Mouse (Mus musculus) hindbrain, embryonic 12.5 days (tissue): ENCODE data around the gene Tmem72. TPM values are rescaled to one million over a fixed set of nuclear protein-coding genes. Genes with fewer than 3 reads are reported as not detected.

ENCODE experiments used
- ATAC-seq: fragments of 200-750 bp; cut with Nextera tagmentation; 2 replicates; pipeline ENCODE4 v1.8.0; 2017; ENCODE audit warnings: moderate TSS enrichment; ENCODE audit not compliant: low FRiP score
- H3K27ac ChIP-seq: fragments of 300-500 bp; sonication (generic); 2 replicates; pipeline ENCODE4 v1.5.1; 2016; ENCODE audit warnings: mild to moderate bottlenecking
- H3K27me3 ChIP-seq: fragments of 300-500 bp; sonication (generic); 2 replicates; pipeline ENCODE4 v1.6.1; 2016; ENCODE audit warnings: mild to moderate bottlenecking
- H3K36me3 ChIP-seq: fragments of 300-500 bp; sonication (generic); 2 replicates; pipeline ENCODE4 v1.6.1; 2016; ENCODE audit warnings: mild to moderate bottlenecking
- H3K4me1 ChIP-seq: fragments of 300-500 bp; sonication (generic); 2 replicates; pipeline ENCODE4 v1.6.1; 2016
- H3K4me2 ChIP-seq: fragments of 300-500 bp; sonication (generic); replicated peaks from 2 replicates; pipeline ENCODE4 v1.6.1; 2016; ENCODE audit warnings: mild to moderate bottlenecking
- H3K4me3 ChIP-seq: fragments of 300-500 bp; sonication (generic); 2 replicates; pipeline ENCODE4 v1.5.1; 2016; ENCODE audit warnings: mild to moderate bottlenecking
- H3K9ac ChIP-seq: fragments of 300-500 bp; sonication (generic); 2 replicates; pipeline ENCODE4 v1.6.1; 2016; ENCODE audit warnings: mild to moderate bottlenecking, moderate library complexity
- H3K9me3 ChIP-seq: fragments of 300-500 bp; sonication (generic); replicated peaks from 2 replicates; pipeline ENCODE4 v1.6.1; 2016; ENCODE audit warnings: mild to moderate bottlenecking
- WGBS: fragments of 180-500 bp; shearing (Covaris S2); methylation state at CpG from one replicate; pipeline ENCODE4 v1.1.7; 2016; 5-methylcytosine and 5-hydroxymethylcytosine counted together
- polyA plus RNA-seq: library from polyadenylated mRNA; unstranded; fragments of >200 nt; fragmentation: Nextera tagmentation; extraction: Ambion mirVana; gene quantifications from 2 replicates; pipeline ENCODE4 v1.2.1, GENCODE M21; 2016

Tmem72 gene
- polyA plus RNA-seq, 1 experiment from 2014 or later = 0.10 TPM

DNA sequence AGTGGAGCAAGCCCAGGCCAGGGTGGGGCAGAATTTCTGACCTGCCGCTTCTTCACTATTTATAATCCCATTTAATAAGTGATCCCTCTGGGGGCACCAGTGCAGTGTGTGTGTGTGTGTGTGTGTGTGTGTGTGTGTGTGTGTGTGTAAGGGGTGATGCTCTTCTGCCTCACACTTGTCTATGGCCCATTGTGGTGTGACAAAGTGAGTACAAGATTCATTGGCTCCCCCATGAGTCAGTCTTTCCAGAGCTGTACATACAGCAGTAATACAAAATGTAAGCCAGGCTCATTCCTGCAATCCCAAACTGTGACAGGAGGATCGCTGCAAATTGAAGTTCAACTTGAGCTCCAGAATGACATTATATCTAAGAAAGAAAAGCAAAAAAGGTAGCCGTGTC is 51.9 kb downstream of the Tmem72 start:
- H3K4me2 ChIP-seq = no peak overlapping the region
- no peaks in the 10 kb centered on the region for H3K27me3 ChIP-seq
- H3K4me3 ChIP-seq = no peak overlapping the region
- no peak overlapping the region for H3K27ac ChIP-seq
- WGBS = 77% methylated on average over 3 of the region's 3 CpGs
- H3K9ac ChIP-seq = no peak overlapping the region
- H3K9me3 ChIP-seq = no peaks in the 10 kb centered on the region
- H3K36me3 ChIP-seq = no peaks in the 10 kb centered on the region
- H3K4me1 ChIP-seq = peaks cover 40% of the 10 kb centered on the region
- ATAC-seq = no peak

DNA sequence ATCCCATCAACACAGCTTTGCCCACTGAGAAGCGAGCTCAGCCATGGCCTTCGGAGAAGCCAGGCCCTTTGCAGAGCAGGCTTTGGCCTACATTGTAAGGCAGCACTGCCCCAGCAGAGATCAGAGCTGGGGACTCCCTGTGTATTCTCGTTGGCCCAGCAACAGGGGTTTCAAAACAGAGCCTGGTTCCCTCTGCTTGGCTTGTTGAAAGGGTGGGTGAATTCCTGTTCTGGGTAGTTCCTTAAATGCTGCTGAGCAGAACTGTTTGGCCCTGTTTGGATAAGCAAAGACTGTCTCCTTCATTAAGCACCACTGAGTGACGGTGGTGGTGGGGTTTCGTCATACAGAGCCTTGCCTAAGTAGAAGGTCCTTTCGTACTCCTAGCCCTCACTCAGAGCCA is 52.7 kb downstream of the Tmem72 start:
- H3K4me1 ChIP-seq = peaks cover 32% of the 10 kb centered on the region
- H3K27me3 ChIP-seq = no peaks in the 10 kb centered on the region
- H3K9me3 ChIP-seq = no peaks in the 10 kb centered on the region
- ATAC-seq = no peak
- peaks cover 5% of the 10 kb centered on the region for H3K36me3 ChIP-seq
- H3K9ac ChIP-seq = no peak overlapping the region
- H3K27ac ChIP-seq = no peak overlapping the region
- 72% methylated on average over 6 of the region's 6 CpGs for WGBS
- no peak overlapping the region for H3K4me3 ChIP-seq
- H3K4me2 ChIP-seq = no peak overlapping the region

DNA sequence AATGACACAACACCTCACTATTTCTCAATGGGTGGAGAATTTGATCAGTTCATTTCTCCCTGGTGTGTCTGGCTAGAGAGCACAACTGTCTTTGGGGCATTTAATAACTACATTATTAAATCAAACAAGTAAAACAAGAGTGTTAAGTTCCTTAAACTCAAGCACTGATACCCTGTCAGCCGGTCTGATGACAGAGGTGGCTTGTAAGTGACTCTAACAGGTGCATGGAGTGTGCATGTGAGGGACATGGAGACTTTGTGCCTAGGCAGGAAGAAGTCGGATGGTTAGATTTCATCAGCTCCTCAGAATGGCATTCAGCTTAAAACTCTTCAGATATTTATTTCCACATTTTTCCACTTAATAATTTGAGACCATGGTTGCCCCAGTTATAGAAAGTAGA is 53.3 kb downstream of the Tmem72 start:
- H3K36me3 ChIP-seq = peaks cover 10% of the 10 kb centered on the region
- 87% methylated on average over 2 of the region's 2 CpGs for WGBS
- no peak overlapping the region for H3K4me3 ChIP-seq
- H3K9ac ChIP-seq = no peak overlapping the region
- no peak overlapping the region for H3K27ac ChIP-seq
- H3K4me1 ChIP-seq = peaks cover 27% of the 10 kb centered on the region
- H3K9me3 ChIP-seq = no peaks in the 10 kb centered on the region
- H3K27me3 ChIP-seq = no peaks in the 10 kb centered on the region
- no peak for ATAC-seq
- no peak overlapping the region for H3K4me2 ChIP-seq

DNA sequence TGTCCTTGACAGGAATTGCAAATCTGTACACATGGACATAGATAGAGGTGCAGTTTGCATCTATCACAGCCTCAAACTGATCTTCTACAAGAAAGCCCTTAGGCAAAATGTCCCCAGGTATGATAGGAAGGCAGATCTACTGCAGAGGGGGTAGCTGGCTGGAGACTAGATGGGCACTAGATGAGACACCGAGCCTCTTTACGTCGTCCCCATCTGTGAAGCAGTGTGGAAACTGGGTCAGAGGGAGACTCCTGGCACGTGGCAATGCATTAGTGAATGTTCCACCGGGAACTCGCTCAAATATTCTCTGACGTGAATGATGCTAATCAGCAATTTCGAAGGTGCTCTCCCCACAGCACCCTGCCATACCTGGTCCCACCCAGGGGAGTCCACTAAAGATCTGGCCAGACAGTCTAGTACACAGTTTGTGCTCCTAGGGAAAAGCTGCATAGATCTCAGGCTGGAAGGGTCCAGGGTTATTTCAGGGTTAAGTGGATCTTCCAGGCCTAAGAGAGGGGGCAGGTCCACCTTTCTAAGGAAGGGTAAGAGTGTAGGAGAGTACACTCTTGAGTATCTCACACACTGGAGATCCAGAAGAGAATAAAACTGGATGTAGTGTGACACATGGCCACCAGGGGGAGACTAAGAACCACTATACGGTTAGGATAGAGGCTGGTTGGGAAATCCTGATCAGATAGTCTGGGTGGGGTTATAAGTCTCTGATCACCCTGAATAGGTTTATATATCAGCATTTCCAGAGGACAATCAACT is 62.8 kb downstream of the Tmem72 start:
- no peaks in the 10 kb centered on the region for H3K27me3 ChIP-seq
- H3K4me3 ChIP-seq = no peak overlapping the region
- peaks cover 8% of the 10 kb centered on the region for H3K4me1 ChIP-seq
- ATAC-seq = peak; percentile 51; the same call in 1 of the 2 replicates
- H3K27ac ChIP-seq = no peak overlapping the region
- no peak overlapping the region for H3K9ac ChIP-seq
- 64% methylated on average over 9 of the region's 9 CpGs for WGBS
- H3K4me2 ChIP-seq = no peak overlapping the region
- H3K36me3 ChIP-seq = peaks cover 16% of the 10 kb centered on the region
- H3K9me3 ChIP-seq = no peaks in the 10 kb centered on the region

DNA sequence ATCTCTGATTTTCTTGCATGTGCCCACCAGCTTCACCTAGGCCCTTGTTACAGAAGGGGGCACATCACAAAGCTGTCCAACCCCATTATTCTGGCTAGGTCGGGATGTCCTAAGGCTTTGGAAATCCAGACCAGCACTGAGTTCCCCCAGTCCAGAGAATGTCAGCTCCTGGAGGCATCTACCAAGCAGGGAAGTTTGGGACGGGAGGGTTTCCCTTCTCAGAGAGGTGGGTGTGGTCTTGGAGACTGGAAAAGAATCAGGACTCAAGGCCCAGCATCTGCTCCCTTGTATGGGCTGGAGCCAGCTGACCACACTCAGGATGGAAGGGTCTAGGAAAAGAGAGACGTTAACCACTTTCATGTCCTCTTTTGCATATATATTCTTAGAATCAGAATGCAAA is 63.5 kb downstream of the Tmem72 start:
- H3K36me3 ChIP-seq = peaks cover 11% of the 10 kb centered on the region; the same call in 1 of the 2 replicates
- no peak overlapping the region for H3K4me2 ChIP-seq
- no peaks in the 10 kb centered on the region for H3K9me3 ChIP-seq
- H3K4me1 ChIP-seq = peaks cover 8% of the 10 kb centered on the region
- H3K27ac ChIP-seq = no peak overlapping the region
- H3K27me3 ChIP-seq = no peaks in the 10 kb centered on the region
- H3K9ac ChIP-seq = no peak overlapping the region
- WGBS = 77% methylated on average over 3 of the region's 3 CpGs
- no peak overlapping the region for H3K4me3 ChIP-seq
- no peak for ATAC-seq

DNA sequence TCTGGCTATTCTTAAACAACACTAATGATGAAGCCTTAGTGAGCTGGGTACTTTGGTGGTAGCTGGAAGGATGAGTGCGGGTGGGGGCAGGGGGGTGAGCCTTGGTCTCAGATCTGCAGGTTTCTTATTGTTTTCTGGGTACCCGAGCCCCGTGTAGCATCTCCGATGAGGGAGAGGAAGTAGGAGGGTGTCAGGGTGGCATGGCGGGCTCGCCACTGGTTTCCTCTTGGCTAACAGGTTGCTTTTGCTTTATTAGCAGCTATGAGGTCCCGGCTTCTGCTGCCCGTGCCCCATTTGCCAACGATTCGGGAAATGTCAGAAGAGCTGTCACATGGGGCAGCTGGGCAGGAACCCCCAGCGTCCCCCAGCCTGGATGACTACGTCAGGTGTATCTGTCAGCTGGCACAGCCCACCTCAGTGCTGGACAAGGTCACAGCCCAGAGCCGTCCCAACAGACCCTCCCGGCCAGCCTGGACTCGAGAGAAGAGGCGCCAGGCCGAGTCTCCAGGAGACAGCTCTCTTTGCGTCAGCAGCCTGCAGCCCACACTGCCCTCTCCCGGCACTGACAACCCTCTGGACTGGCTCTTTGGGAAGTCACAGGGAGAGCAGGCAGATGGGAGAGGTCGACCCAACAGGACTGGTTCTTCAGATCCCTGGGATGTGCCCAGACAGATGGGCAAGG is 65.1 kb downstream of the Tmem72 start:
- no peak overlapping the region for H3K4me3 ChIP-seq
- H3K9me3 ChIP-seq = no peaks in the 10 kb centered on the region
- H3K9ac ChIP-seq = no peak overlapping the region
- peaks cover 8% of the 10 kb centered on the region for H3K4me1 ChIP-seq
- no peak for ATAC-seq
- 70% methylated on average over 20 of the region's 20 CpGs for WGBS
- no peak overlapping the region for H3K27ac ChIP-seq
- H3K36me3 ChIP-seq = 0 out of 2 replicates have a peak, but pooled peaks cover 9% of the 10 kb centered on the region
- no peaks in the 10 kb centered on the region for H3K27me3 ChIP-seq
- H3K4me2 ChIP-seq = no peak overlapping the region

DNA sequence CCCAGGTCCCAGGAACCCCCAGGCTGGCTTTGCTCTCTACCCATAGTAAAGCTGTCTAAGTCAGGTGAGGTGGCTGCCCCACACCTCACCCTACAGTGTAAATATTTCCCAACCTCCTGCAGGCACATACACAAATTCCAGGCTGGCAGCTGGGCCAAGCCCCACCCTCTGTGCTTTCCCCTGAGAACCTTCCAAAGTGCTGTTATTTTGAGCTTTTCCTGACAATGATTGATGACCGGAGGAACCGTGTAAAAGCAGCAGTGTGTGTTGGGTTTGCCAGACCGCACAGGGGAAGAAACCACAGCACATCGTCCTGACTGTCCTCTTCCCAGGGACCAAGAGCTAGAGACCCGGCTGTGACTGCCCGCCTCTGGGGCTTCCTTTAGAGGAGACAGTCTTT is 66.3 kb downstream of the Tmem72 start, which contains the start of gene Depp1:
TSS of gene Depp1 (plus strand) at position 204 of the 400 bp plus-strand sequence.
- H3K9ac ChIP-seq = no peak within 1 kb of the TSS
- H3K4me2 ChIP-seq = 0 out of 2 replicates have a peak within 1 kb of the TSS, but pooled peaks have one; percentile 13
- no peaks in the 10 kb centered on the region for H3K9me3 ChIP-seq
- H3K27me3 ChIP-seq = no peaks in the 10 kb centered on the region
- peaks cover 8% of the 10 kb centered on the region for H3K4me1 ChIP-seq
- H3K36me3 ChIP-seq = peaks cover 11% of the 10 kb centered on the region
- ATAC-seq = peak; percentile 32; the same call in 1 of the 2 replicates
- peak within 1 kb of the TSS; percentile 9; the same call in 1 of the 2 replicates for H3K27ac ChIP-seq
- H3K4me3 ChIP-seq = no peak within 1 kb of the TSS
- WGBS = 32% methylated on average over 6 of the region's 6 CpGs

DNA sequence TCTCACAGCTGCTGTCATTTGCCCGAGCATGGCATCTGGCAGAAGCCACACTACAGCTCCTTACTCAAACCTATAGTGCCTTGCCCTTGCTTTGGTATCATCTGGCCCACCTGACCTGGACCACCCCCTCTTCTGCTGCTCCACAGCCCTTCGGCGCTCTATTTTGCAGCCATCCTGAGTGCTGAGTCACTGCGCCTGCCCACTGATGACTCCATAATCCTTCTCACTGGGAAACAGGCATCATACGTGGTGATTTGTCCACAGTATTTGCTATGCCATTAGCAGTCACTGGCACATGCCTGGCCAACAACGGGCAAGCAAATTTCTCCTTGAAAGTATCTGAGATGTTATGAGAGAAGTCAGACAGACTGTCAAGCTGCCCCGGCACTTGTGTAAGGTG is 66.9 kb downstream of the Tmem72 start:
- Histone ChIP-seq H3K4me2 (no peak overlapping the region), H3K36me3 (peaks cover 16% of the 10 kb centered on the region), H3K9ac (no peak overlapping the region), H3K4me3 (no peak overlapping the region), H3K4me1 (peaks cover 8% of the 10 kb centered on the region), H3K27me3 (no peaks in the 10 kb centered on the region), H3K27ac (no peak overlapping the region), H3K9me3 (no peaks in the 10 kb centered on the region)
- no peak for ATAC-seq
- 88% methylated on average over 7 of the region's 7 CpGs for WGBS

DNA sequence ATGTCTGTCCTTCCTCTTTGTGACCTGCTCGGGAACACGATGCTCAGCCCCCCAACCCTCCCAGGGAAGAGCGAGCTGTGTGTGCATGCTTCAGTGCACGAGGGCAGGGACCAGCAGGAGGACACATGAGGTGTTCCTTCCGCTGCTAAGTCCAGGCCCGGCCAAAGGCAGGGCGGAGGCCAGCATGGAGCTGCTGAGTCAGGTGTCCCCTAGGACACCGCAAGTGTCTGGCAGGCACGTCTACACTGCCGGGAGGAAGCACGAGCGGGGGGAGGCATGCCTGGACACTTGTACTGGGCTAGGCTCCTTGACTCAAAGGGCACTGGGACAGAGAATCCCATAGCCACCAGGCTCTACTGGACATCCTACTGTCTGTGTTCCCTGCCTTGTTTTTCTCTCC is 69.0 kb downstream of the Tmem72 start:
- 76% methylated on average over 12 of the region's 12 CpGs for WGBS

DNA sequence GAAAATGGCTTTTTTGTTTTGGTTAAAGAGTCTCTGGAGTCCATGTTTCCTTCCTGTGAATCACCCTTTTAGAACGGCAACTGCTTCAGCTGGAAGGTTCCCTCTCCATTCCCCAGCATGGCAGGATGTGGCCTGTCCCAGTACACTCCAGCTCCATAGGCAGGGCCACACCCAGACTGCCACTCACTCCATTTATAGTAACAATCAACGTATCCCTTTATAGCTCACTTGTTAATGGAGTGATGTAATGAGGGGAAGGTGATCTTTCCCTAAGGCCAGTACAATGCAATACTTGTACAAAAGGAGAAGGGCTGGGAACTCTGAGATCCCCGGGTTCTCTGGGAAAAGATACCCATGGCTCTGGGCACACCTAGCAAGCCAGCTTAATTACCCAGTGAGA is 72.4 kb downstream of the Tmem72 start:
- no peak overlapping the region for H3K9ac ChIP-seq
- H3K4me3 ChIP-seq = no peak overlapping the region
- no peak for ATAC-seq
- no peaks in the 10 kb centered on the region for H3K4me1 ChIP-seq
- peaks cover 30% of the 10 kb centered on the region for H3K36me3 ChIP-seq
- no peaks in the 10 kb centered on the region for H3K27me3 ChIP-seq
- WGBS = 64% methylated on average over 3 of the region's 3 CpGs
- no peaks in the 10 kb centered on the region for H3K9me3 ChIP-seq
- H3K4me2 ChIP-seq = no peak overlapping the region
- H3K27ac ChIP-seq = no peak overlapping the region

More for the DNA sequence above, 69.0 kb downstream of the Tmem72 start:
- Histone ChIP-seq H3K4me2 (no peak overlapping the region), H3K9me3 (no peaks in the 10 kb centered on the region), H3K4me1 (peaks cover 8% of the 10 kb centered on the region), H3K4me3 (no peak overlapping the region), H3K36me3 (peaks cover 20% of the 10 kb centered on the region), H3K27ac (no peak overlapping the region), H3K27me3 (no peaks in the 10 kb centered on the region), H3K9ac (no peak overlapping the region)
- ATAC-seq = no peak

DNA sequence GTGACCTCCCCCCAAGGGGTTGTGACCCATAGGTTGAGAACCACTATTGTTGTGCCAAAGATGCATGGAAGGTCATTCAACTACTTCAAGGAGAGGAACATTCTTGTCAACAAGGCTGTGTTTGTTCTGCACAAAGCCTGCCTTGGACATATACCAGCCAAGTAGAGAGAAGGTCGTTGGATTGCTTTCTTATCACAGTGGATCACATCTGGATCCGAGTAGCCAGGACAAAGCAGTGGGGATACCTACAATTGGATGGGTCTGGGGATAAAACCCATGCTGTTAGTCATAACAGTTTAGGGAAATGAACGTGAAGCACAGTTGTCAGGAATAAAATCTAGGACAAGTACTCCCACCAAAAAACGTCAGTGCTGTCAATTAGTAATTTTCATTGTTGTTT is 72.8 kb downstream of the Tmem72 start:
- Histone ChIP-seq H3K4me3 (no peak overlapping the region), H3K27ac (no peak overlapping the region), H3K36me3 (peaks cover 34% of the 10 kb centered on the region), H3K4me2 (no peak overlapping the region), H3K9me3 (no peaks in the 10 kb centered on the region), H3K9ac (no peak overlapping the region), H3K27me3 (no peaks in the 10 kb centered on the region), H3K4me1 (no peaks in the 10 kb centered on the region)
- 58% methylated on average over 4 of the region's 4 CpGs for WGBS
- no peak for ATAC-seq

DNA sequence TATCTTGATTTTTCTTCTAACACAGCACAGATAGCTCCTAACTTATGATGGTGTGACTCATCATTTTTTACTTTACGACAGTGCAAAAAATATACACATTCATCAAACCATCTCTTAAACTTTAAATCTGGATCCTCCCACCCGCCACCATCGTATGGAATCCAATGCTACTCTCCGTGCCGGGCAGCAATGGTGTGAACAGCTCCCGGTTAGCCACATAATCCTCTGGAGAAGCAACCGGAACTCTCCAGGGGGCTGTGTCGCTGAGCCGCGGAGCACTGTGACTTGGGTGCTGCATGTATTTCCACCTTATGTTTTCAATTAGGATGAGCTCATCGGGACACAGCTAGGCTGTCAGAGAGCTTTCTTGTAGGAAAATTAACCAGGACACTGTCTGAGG is 73.8 kb downstream of the Tmem72 start:
- Histone ChIP-seq H3K36me3 (peaks cover 38% of the 10 kb centered on the region), H3K27ac (no peak overlapping the region), H3K4me3 (no peak overlapping the region), H3K4me1 (no peaks in the 10 kb centered on the region), H3K9ac (no peak overlapping the region), H3K4me2 (no peak overlapping the region), H3K9me3 (no peaks in the 10 kb centered on the region), H3K27me3 (no peaks in the 10 kb centered on the region)
- no peak for ATAC-seq
- 85% methylated on average over 11 of the region's 11 CpGs for WGBS
